Mouse (Mus musculus) cerebellum, adult 8-10 months (tissue): Measurements from ENCODE around the gene Atp1b2.

ENCODE experiments used
- DNase-seq: peaks from one replicate; pipeline ENCODE4 v3.0.0; 2022

Gene Atp1b2

GRCm38 (mm10) chr11:69606832-69607231 lies 1.1 kb upstream of the Atp1b2 start:
- no peak for DNase-seq

GRCm38 (mm10) chr11:69606491-69606795 lies 701 bp upstream of the Atp1b2 start:
- no peak for DNase-seq

GRCm38 (mm10) chr11:69604795-69605664 lies 712 bp downstream of the Atp1b2 start:
- DNase-seq: peak; percentile 85

- no peak for DNase-seq
Observed at GRCm38 (mm10) chr11:69604347-69604746, 1.4 kb downstream of the Atp1b2 start.

GRCm38 (mm10) chr11:69603516-69603915 lies 2.2 kb downstream of the Atp1b2 start:
- no peak for DNase-seq

- no peak for DNase-seq
Observed at GRCm38 (mm10) chr11:69601768-69602167, 4.0 kb downstream of the Atp1b2 start.

GRCm38 (mm10) chr11:69600098-69600497 lies 5.6 kb downstream of the Atp1b2 start:
- DNase-seq: peak; percentile 61

GRCm38 (mm10) chr11:69599436-69599835 lies 6.3 kb downstream of the Atp1b2 start:
- no peak for DNase-seq

- no peak for DNase-seq
Observed at GRCm38 (mm10) chr11:69594853-69595252, 10.9 kb downstream of the Atp1b2 start.

GRCm38 (mm10) chr11:69592799-69593198 lies 12.9 kb downstream of the Atp1b2 start:
- no peak for DNase-seq

- DNase-seq: peak; percentile 40
Observed at GRCm38 (mm10) chr11:69591899-69592637, 13.7 kb downstream of the Atp1b2 start.

- DNase-seq: no peak
Observed at GRCm38 (mm10) chr11:69591424-69591823, 14.3 kb downstream of the Atp1b2 start.

GRCm38 (mm10) chr11:69590622-69591021 lies 15.1 kb downstream of the Atp1b2 start:
- no peak for DNase-seq

GRCm38 (mm10) chr11:69589207-69589834 lies 16.4 kb downstream of the Atp1b2 start:
- no peak for DNase-seq

GRCm38 (mm10) chr11:69585718-69586325 lies 19.9 kb downstream of the Atp1b2 start:
- DNase-seq: no peak

- DNase-seq: no peak
Observed at GRCm38 (mm10) chr11:69584937-69585336, 20.8 kb downstream of the Atp1b2 start.

- no peak for DNase-seq
Observed at GRCm38 (mm10) chr11:69584008-69584407, 21.7 kb downstream of the Atp1b2 start.

- DNase-seq: no peak
Observed at GRCm38 (mm10) chr11:69582230-69582805, 23.4 kb downstream of the Atp1b2 start.

- no peak for DNase-seq
Observed at GRCm38 (mm10) chr11:69581814-69582213, 23.9 kb downstream of the Atp1b2 start.

- DNase-seq: peak; percentile 91
Observed at GRCm38 (mm10) chr11:69581147-69581688, 24.5 kb downstream of the Atp1b2 start.

- DNase-seq: peak; percentile 35
Observed at GRCm38 (mm10) chr11:69580572-69581146, 25.1 kb downstream of the Atp1b2 start.

GRCm38 (mm10) chr11:69580091-69580514 lies 25.6 kb downstream of the Atp1b2 start, which contains the start of the genes Wrap53 and Trp53:
TSS of gene Wrap53 (minus strand) at chr11:69580255.
TSS of gene Trp53 (plus strand) at chr11:69580359.
- DNase-seq: peak; percentile 83
